Mouse (Mus musculus) yolk sac, embryonic 10.5 days (tissue): ENCODE results near the gene Ephb2.

ENCODE experiments used
- DNase-seq: peaks from one replicate; pipeline ENCODE4 v3.0.0-alpha.2; 2017; ENCODE audit warnings: low spot score

Ephb2 gene

DNA sequence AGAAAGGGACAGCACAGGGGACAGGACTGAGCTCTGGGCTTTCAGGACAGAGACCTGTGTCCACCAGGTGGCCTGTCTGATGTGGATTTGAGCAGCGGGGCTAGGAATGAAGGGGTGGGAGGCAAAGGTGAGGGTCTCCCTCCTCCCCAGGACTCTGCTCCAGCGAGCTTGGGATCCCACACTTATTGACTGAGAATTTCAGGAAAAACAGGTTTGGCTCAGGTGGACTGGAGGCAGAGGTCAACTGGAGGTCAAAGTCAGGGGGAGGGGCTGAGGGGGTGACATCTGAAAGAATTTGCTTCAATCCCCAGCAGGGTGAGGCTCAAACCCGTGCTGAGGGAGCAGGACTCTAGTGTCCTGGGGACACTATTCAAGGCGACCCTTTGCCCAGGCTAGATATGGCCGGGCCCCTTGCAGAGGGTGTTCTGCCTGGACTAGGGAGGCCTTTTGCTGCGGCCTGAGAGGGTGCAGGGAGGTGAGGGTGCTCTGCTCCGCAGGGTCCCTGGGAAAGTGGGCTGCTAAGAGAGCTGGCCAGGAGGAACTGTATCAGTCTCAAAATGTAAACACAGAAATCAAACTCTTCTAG, 103.2 kb downstream of the Ephb2 start:
- DNase-seq = no peak

DNA sequence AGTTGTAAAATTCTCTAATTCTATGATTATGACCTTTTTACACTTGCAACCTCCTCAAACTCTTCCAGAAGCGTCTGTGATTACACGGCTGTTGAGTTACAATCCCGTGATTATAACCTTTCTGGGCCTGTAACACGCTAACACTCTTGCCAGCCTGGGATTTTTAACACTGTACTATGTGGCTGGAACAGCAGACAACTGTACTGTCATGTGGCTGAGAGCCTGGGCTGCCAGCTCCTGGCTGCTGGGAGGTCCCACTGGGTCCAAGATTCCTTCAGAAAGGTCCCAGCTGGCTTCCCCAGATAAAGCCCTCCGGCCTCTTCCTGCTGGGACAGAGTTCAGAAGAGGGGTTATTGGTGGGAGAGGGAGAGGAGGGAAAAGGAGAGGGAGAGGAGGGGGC, 104.0 kb downstream of the Ephb2 start:
- no peak for DNase-seq

DNA sequence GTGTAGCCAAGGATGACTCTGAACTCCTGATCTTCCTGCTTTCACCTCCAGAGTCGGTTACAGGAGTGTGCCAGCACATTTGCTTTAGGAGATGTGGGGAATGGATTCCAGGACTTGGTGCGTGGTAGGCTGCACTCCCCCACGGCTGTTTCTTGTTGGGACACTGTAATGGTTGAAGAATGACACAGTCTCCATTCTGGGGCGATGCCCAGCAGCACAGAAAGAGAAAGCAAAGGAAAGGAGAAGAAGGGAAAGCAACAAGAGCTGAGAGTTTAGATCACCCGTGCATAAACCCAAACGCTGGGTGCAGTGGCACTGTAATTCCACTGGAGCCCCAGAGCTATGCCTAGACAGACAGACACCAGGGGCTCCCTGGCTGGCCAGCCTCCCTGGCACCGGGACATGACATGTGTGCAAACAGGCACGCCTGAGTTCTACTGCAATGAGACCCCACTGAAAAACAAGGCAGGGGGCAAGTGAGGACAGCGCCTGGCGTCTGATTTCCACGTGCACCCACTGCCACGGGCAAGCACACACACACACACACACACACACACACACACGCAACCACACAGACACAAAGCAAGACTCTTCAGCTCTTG, 104.7 kb downstream of the Ephb2 start:
- DNase-seq = no peak

DNA sequence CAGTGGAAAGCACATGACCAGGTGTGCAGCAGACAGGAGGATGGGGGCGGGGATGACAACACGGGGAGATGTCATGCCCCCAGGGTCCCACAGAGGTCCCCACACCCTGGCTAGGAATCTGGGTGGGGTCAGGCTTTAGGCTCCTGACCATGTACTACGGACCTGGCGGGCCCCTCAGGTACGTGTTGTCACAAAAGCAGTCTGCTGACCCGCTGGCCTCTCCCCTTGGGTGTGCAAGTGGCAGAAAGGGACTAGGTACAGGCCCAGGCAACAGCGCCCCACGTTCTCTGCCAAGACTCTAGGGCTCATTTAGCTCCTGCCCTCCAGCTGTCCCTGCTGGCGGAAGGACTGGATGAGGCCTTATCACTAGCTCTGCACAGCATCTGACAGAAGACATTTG, 105.3 kb downstream of the Ephb2 start:
- DNase-seq = no peak

DNA sequence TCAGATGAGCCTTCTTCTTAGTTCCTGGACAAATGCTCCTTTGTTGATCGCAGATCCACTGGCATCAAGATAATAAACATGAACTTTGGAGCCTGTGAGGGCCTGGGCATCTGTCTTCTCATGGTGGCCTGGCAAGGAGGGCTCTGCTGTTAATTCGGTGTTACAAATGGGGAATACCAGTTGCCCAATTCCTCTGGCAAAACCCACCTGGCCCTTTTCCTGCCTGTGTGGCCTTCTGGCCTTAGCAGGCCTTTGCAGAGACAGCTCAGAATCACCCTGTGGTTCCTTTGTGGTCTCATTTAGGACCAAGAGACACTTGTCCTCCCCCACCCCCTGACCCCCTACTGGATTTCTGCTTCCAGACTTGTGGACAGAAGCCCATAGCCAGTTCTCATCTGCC, 106.2 kb downstream of the Ephb2 start:
- no peak for DNase-seq

DNA sequence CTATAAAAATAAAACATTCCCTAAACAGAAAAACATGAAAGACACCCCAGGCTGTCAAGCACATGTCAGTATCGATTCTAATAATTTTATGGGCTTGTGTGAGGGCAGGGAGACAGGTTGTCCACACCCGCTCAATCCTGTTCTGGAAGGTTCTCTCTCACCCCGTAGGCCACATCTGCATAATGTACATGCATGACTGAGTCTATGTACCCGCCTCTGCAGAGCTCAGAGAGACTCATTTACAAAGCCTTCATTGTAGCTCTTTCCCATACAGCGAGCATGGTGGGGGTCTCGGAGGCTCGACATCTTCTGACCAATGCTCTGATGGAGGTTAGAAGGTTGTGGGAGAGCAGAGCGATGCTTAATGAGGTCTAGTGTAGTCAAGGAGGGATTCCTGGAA, 108.8 kb downstream of the Ephb2 start:
- no peak for DNase-seq

DNA sequence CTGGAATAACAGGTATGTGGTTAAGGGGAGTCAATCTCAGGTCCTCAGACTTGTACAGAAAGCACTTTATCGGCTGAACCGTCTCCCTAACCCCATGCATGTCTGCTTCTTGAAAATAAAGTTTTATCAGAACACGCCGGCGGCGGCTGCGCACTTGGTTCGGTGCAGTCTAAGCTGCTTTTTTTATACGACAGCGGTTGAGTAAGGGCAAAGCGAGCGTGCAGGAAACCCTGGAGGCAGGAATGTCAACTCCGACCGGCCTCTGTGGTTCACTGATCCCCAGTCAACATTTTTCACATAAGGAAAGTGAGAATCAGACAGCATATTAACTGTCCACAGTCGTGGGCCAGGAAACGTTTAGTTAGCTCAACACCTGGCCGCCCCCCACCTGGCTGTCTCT, 111.1 kb downstream of the Ephb2 start:
- DNase-seq = no peak

DNA sequence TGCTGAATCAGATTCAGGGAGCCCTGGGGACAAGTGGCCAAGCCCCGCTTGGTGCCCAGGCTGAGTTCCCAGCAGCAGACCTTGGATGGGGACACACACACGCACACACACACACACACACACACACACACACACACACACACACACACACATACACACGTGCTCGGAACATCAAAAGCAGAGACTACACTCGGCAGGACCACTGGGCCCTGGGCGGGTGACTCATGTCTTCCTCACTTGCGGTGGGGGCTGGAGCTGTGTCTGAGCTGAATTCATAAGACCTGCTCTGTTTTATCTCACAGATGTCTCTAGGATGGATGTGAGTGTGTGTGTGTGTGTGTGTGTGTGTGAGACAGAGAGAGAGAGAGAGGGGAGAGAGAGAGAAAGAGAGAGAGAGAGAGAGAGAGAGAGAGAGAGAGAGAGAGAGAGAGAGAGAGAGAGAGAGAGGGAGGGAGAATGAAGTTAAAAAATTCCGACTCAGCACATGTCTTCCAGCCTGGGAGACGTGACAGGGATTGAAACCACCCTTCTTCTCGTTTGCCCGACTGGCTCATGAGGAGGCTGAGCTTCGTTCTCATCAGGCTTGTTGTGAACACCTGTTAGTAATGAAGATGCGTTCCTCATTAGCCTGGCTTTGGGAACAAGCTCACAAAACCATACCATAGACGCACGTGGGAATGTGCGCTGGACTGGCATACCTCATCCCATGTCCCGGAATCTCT, 113.3 kb downstream of the Ephb2 start:
- DNase-seq = no peak

DNA sequence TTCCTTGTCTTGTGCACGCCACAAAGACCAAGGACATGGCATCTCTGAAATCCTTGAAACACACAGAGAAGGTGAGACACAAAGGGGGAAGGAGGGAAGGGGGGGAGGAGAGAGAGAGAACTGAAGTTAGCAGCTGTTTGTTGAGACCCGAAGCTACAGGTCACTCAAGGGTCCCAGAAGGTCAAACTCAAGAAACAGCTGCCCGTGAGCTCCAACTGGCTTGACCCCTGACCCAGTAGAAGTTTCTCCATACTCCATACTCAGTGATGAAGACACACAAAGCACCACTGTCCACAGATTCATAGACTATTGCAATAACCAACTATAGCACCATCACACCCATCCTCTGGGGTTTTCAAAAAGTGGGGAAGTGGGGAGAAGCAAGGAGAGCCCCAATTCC, 113.9 kb downstream of the Ephb2 start:
- no peak for DNase-seq

DNA sequence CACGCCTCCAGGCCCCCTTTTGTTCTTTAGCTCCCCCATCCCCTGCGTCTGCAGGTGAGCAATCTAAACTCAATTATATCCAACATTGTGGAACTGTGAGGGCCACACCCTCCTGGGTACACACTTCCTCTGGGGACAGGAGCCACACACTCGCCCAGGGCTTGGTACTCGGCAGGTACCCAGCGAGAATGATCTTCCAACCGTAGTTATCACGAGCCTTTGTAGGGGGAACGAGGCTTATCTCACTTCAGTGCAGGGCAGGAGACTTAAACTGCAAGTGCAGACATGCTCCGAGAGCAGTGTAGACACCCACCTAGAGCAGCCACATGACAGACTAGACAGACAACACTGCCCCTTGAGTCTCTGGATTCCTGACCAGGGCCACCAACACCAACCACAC, 115.8 kb downstream of the Ephb2 start:
- no peak for DNase-seq

DNA sequence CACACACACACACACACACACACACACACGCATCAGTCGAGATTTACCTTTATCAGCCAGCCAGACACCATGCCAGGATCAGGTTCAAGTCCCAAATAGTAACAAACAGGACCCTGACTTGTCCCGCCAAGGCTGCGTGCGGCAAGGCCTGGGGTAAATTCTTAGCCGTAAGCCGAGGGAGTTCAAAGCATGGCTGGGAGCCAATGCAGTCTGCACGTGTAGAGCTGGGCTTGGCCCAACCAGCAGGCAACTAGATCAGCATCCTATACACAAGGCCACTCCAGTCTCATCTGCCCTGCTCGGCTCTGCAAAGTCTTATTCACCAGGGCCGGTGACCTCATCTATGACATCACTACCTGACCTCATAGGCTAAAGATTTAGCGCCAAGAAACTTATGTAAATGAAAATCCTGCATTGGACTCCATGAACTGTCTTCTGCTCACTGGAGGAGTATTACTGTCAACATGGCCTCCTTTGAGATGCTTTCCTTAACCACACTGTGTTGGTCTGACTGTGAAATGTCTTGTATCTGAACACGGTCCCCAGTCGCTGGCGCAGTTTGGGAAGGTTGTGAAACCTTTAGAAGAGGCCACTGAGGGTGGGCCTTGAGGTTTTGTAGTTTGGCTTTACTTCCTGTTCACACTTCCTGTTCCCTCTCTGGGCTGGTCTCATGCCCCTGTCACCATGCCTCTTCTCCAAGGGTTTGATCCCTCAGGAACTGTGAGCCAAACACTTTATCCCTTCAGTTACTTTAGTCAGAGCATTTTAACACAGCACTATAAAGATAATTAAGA, 117.4 kb downstream of the Ephb2 start:
- no peak for DNase-seq

DNA sequence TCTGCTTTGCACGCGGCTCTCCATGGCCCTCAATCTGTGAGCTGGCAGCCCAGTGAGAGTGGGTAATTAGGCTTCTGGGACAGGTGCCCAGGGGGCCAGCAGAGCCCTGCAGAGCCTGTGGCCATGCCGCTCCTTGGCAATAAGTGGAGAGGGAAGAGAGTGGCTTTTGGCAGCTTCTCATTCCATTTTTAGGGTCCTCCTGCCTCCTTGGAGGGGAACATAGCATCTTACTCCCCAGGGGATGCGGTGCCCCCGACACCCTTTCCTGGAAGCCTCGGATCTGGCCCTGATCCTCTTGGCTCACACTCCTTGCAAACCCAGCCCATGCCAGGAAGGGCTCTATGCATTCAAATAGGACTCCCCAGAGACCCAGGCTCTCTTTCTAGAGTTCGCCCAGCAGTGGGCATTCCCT, 119.2 kb downstream of the Ephb2 start:
- no peak for DNase-seq

DNA sequence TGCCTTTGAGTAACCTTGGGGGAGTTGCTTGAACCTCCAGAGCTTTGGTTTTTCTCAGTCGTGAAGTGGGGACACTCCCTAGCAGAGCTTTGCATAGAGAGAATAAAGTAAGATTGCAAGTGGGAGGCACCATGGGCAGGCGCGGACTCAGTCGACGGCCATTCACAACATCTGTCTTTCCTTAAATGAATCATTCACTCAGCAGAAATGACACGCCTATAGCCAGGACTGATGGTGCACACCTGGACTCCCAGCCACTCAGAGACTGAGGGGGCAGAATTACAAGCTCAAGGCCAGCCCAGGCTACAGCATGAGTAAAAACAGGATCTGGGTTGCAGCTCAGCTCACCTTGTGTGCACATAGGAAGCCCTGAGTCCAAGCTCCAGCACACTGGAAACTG, 121.3 kb downstream of the Ephb2 start:
- no peak for DNase-seq

DNA sequence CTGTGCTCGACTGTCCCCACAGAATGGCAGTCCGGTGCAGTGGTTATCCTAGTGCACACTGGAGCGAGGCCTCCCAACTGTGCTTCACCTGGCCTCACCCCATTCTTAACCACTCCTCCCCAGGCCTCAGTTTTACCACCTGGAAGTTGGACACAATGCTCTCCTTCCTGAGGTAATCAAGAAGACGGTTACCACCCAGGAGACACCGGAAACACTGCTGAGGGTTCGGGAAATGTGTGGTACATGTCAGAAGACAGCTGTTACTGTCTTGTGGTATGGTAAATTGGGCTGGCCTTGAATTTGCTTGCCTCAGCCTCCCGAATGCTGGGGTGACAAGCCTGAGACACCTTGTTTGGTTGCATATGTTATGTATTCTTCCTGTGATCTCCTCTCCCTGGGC, 121.9 kb downstream of the Ephb2 start:
- DNase-seq = no peak

DNA sequence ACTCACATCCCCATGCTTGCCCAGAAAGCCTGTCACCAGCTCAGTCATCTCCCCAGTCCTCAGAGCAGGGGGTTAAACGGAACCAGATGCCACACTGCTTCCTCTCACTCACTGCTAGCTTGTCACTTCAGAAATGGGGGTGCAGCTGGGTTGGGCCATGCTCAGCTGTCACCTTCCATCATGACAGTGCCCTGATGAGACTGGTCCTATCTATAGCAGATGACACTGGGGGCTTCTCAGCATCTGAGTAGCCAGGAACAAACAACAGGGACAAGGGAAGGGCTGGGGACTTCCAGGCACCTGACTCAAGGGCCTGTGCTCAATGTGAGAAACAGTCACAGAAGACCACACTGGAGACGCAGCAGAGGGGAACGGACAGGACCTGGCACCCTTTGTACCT, 122.4 kb downstream of the Ephb2 start:
- DNase-seq = no peak

DNA sequence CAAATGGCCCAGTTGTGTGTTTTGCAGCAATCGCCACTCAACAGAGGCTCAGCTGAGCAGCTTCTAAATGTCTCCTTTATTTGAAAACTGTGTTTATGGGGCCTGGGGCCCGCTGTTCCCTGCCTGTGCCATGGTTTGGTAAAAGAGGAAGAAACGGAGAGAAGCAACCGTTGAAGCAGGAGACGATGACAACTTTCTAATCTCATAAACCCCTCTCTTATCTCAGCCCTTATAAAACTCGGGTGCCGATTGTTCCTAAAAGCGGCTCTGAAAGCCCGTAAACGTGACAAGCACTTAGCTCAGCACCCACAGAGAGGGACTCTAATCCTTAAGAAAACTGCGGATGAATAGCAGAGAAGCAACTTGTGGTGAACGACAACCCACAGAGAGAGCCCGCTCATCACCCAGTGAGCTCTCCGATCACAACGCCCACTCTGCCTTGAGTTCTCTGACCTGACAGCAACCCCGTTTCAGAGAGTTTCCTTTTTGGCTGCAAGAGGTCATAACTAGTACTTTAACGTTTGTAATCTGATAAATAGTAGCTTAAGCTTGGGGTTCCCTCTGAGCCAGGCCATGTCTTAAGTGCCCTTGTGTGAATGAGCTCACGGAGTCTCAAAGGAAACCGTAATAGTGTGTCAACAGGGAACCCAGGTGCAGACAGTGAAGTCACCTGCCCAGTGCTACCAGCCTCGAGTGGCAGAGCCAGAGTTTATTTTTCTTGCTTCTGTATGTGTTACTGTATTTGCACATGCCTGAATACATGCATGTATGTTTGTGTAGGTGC, 123.6 kb downstream of the Ephb2 start:
- no peak for DNase-seq

DNA sequence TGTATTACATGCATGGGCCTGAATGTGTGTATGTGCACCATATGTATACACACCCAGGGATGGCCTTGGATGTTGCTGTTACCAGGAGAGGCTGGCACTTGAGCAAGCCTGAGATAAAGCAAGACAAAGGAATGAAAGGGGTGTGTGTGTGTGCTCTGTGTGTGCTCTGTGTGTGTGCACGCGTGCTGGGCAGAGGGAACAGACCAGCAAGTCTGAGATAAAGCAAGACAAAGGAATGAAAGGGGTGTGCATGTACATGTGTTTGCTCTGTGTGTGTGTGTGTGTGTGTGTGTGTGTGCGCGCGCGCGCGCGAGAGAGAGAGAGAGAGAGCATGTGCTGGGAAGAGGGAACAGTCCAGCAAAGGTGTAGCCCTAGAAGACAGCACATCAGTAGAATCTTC, 125.4 kb downstream of the Ephb2 start:
- DNase-seq = no peak

DNA sequence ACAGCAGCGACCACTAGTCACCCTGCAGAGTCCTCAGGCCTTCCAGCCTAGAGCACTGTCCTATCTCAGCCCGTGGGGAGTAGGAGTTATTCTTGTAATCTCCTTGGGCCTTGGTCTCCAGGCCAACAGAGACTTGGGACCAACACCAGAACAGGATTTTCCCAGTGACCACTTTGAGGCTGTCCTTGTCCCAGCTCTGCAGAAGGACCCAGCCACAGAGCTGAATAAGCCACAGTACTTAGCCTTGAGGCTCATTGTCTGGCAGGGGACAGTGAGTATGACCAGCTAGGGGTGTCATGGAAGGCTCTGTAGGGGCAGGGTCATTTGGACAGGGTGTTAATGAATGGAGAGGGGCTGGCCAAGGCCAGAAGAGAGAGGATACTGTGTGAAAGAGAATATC, 126.8 kb downstream of the Ephb2 start:
- DNase-seq = no peak

DNA sequence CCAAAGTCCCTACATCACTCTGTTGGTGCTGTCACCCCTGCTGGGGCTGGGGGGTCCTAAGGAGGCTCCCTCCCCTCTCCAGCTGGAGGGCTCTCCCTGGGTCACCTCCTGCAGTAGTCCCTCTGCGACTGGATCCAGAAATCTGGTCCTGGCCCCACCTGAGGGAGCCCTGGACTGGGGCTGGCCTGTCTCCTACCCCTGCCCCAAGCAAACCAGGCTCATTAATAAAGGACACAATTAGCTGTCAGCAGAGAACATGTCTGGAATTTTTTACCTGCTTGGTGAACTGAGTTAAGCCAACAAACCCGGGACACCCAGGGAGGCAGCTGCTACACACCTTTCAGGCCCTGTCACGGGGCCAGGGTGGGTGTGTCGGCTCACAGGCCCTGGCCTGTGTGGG, 129.1 kb downstream of the Ephb2 start:
- DNase-seq = no peak

DNA sequence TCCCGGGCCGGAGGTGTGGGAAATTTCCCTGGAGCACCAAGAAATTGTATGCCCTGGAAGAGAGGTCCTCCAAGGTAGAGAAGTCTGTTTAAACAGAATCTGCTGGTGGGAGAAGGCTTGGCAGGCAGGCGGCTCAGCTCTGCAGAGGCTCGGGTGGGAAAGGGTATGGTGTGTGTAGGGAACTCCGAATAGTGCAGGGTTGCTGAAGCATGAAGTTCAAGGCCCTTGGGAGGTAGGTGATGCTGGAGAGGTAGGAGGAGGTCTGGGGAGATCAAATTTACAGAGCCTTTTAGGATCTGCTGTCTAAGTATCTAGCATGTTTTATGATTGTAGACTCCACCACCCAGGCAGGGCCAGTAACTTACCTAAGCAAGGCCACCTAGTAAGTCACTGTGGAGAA, 130.7 kb downstream of the Ephb2 start:
- DNase-seq = no peak

DNA sequence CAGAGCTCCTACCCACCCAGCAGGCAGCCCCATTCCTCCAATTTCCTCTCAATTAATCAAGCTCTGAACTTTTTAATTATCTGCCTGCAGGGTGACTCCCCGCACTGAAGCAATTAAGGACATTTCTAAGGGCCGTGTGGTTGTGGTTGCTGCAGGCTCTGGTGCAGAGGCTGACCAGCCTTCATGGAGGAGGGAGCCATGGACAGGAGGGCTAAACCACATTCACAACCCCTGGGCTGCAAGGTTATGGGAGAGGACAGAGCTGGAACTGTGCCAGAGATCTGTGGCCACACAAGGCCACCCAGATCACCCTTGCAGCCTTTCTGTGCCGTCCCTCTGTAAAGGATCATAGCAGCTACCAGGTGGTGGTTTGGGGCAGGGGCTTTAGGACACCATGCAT, 131.2 kb downstream of the Ephb2 start:
- DNase-seq = no peak

DNA sequence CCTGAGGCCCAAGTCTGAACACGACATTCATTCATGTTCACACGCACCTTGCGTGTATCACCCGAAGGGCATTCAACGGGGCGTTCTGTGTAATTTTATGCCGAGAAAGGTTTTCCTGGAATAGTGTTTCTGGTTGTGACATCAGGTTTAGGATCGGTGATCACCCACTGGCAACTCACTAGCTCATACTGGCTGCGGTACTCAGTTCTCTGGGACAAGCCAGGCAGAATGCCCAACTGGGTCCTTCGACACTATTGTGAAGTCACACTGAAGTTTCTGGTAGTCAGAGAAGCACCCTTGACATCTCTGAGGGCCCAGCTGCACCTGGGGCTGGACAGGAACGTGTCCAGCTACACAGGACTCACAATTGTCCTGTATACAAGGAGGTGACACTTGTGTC, 132.4 kb downstream of the Ephb2 start:
- DNase-seq = no peak
